Mouse (Mus musculus) kidney, postnatal 10 days (tissue): ENCODE results near the gene Tfap2e.

Experiments used
- DNase-seq: peaks from one replicate; pipeline ENCODE4 v3.0.0; 2021; ENCODE audit warnings: mixed read lengths

Tfap2e gene

GRCm38 (mm10) chr4:126751556-126752023 is 15.6 kb upstream of the Tfap2e start:
- no peak for DNase-seq

- DNase-seq: no peak
Measured at GRCm38 (mm10) chr4:126750863-126751555, 15.0 kb upstream of the Tfap2e start.

- peak; percentile 42 for DNase-seq
Measured at GRCm38 (mm10) chr4:126750046-126750683, 14.1 kb upstream of the Tfap2e start.

- no peak for DNase-seq
Measured at GRCm38 (mm10) chr4:126749553-126749952, 13.5 kb upstream of the Tfap2e start.

- DNase-seq: no peak
Measured at GRCm38 (mm10) chr4:126748381-126748780, 12.3 kb upstream of the Tfap2e start.

GRCm38 (mm10) chr4:126746194-126746840 is 10.3 kb upstream of the Tfap2e start:
- DNase-seq: no peak

- peak; percentile 79 for DNase-seq
Measured at GRCm38 (mm10) chr4:126745506-126746193, 9.6 kb upstream of the Tfap2e start.

GRCm38 (mm10) chr4:126744831-126745230 is 8.8 kb upstream of the Tfap2e start:
- no peak for DNase-seq

GRCm38 (mm10) chr4:126743713-126744112 is 7.7 kb upstream of the Tfap2e start:
- DNase-seq: no peak

GRCm38 (mm10) chr4:126742976-126743375 is 6.9 kb upstream of the Tfap2e start:
- DNase-seq: no peak

GRCm38 (mm10) chr4:126741448-126741847 is 5.4 kb upstream of the Tfap2e start:
- peak; percentile 88 for DNase-seq

GRCm38 (mm10) chr4:126739966-126740676 is 4.1 kb upstream of the Tfap2e start:
- DNase-seq: no peak

- DNase-seq: peak; percentile 17
Measured at GRCm38 (mm10) chr4:126735382-126736000, 549 bp downstream of the Tfap2e start.

GRCm38 (mm10) chr4:126734700-126735381 is 1.2 kb downstream of the Tfap2e start:
- DNase-seq: no peak

- DNase-seq: no peak
Measured at GRCm38 (mm10) chr4:126734001-126734603, 1.9 kb downstream of the Tfap2e start.

GRCm38 (mm10) chr4:126732531-126733380 is 3.3 kb downstream of the Tfap2e start:
- no peak for DNase-seq

- DNase-seq: no peak
Measured at GRCm38 (mm10) chr4:126732111-126732510, 3.9 kb downstream of the Tfap2e start.

- no peak for DNase-seq
Measured at GRCm38 (mm10) chr4:126707439-126707826, 28.6 kb downstream of the Tfap2e start.

GRCm38 (mm10) chr4:126706630-126707438 is 29.2 kb downstream of the Tfap2e start:
- no peak for DNase-seq
